Mouse (Mus musculus) c-Kit-positive CD71-positive TER-119-positive erythroid progenitor cells, embryonic 14.5 days (primary cell): ENCODE results near the gene Sema5a.

Experiments
- DNase-seq: peaks from one replicate; pipeline ENCODE4 v3.0.0-alpha.2; 2013; ENCODE audit warnings: low spot score

The Sema5a gene

DNA sequence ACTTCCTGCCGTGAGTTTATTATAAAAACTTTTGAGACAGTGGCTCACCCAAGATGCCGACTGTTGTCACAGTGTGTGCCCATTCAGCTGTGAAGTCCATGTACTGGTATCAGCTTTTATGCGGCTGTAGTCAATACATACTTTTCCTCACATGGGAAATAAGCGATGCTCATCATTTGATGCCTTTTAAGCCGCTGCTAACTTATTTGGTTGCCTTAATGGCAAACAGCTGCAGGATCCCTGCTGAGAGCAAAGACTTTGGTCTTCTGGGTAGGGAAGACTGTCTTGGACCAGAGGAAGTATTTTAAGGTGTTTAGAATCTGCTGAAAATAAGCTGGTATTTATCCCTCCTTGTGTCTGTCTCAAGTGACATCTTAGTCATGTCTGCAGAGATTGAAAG is 2.7 kb downstream of the Sema5a start:
- no peak for DNase-seq

DNA sequence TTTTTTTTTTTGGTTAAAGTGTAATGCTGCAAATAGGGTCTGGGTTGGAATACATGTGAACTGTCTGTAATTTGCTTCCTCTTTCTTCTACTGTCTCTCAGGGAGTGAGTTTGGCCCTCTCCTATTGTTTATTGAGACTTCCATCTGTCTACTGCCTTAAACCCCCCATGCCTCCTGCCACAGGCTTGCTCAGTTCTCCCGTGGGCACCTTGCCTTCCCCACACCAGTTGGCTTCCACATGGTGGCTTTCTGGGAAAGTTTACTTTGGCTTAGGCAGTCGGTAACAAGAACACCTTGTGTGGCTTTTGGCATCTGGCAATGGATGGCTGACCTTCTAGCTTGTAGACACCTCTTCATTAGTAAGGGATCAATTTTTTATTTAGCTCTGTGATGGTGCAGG is 10.2 kb downstream of the Sema5a start:
- no peak for DNase-seq

- no peak for DNase-seq
These were observed 12.7 kb downstream of the Sema5a start for GRCm38 (mm10) chr15:32257340-32257739.

DNA sequence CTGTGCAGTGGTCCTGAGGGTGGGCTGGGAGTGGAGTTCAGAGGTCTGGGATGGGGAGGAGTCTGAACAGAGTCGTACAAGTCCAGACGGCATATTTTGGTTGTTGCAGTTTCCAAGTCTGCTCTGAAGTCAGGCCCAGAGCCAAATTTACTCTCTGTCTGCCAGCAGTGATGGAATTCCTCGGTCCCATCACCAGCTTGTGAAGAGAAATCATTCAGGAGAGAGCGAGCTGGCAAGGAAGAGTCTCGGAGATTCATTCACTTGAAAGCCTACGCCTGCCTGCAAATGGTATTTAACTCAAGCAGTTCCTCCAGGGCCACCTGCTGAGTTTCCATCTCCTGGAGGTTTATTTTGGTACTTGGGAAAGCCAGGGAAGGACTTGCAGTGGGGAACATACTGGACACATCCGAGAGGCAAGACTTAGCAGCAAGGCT is 13.3 kb downstream of the Sema5a start:
- DNase-seq = no peak

GRCm38 (mm10) chr15:32259362-32260096 is 14.9 kb downstream of the Sema5a start:
- no peak for DNase-seq

- DNase-seq = no peak
These were observed 16.3 kb downstream of the Sema5a start for GRCm38 (mm10) chr15:32260942-32261341.

- no peak for DNase-seq
These were observed 19.0 kb downstream of the Sema5a start for GRCm38 (mm10) chr15:32263651-32264050.

- DNase-seq = no peak
These were observed 20.3 kb downstream of the Sema5a start for GRCm38 (mm10) chr15:32264822-32265377.

GRCm38 (mm10) chr15:32265378-32265934 is 20.8 kb downstream of the Sema5a start:
- no peak for DNase-seq

- no peak for DNase-seq
These were observed 21.7 kb downstream of the Sema5a start for GRCm38 (mm10) chr15:32266122-32266820.

DNA sequence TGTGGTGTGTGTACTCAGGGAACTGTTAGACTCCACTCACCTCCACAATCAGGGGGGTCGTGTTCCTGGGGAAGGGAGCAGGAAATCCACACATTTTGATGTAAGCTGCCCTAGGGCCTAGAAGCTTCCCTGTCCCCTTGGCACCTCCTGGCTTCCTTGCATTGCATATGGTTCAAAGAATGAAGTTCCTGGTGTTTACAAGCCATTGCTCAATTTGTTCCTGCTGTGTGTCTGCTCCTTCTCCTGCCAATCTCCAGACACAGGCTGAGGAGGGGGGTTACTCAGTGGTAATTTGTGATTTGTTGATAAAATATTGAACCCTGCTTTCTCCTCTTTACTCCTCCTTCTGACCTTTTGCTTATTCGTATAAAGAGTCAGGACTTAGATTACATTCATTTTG is 25.5 kb downstream of the Sema5a start:
- DNase-seq = no peak

DNA sequence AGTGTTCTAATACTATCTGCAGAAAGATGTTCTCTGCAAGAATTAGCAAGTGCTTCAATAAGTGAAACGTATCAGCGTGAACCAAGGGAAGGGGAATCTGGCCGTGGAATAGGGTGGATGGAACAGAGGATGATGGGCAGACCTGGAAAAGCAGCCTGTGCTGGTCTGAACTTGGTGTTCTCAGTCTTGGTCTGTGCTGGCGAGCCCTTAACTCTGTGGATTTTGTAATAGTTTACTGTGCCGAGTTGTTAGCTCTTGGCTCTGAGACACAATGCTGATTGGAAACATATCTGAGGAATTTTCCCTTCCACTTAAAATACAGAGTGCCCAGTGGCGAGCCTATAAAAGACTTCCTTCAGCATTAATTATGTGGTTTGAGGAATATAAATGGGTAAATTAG is 29.3 kb downstream of the Sema5a start:
- DNase-seq = no peak

GRCm38 (mm10) chr15:32275020-32275419 is 30.4 kb downstream of the Sema5a start:
- no peak for DNase-seq

- no peak for DNase-seq
These were observed 34.0 kb downstream of the Sema5a start for GRCm38 (mm10) chr15:32278600-32278999.

DNA sequence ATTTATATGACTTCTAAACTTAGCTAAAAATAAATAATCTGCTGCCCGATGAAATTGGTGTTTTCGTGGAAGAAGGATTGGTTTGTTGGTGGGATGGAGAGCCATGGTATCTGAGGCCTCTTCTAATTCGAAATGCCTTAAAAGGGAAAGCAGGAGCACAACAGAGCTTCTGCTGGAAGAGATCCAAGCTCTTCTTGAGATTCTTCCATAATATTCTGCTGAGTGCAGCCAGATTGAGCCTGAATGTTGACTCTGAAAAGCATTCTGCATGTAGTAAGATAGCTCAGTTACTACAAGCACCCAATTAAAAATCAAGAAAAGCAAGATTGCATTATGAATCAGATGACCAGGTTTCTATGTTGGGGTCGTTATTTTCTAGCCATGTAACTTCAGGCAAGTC is 36.8 kb downstream of the Sema5a start:
- DNase-seq = no peak

GRCm38 (mm10) chr15:32284688-32285087 is 40.1 kb downstream of the Sema5a start:
- DNase-seq = no peak

DNA sequence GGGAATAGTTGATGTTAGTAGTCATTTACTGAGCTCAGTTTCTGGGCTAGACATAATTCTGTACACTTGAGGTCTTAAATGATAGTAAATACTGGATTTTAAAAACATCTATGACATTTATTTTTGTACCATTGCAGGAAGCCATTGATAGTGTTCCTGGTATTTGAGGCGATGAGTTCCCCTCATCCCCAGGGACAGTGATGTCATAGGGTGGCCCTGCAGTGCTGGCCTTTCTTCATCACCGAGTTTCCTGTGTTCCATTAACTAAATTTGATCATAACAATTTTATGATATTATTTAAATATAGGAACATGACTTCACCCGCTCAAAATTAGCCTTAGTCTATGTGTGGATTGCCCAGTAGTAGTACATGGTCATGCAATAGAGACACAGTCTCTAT is 41.7 kb downstream of the Sema5a start:
- DNase-seq = no peak

DNA sequence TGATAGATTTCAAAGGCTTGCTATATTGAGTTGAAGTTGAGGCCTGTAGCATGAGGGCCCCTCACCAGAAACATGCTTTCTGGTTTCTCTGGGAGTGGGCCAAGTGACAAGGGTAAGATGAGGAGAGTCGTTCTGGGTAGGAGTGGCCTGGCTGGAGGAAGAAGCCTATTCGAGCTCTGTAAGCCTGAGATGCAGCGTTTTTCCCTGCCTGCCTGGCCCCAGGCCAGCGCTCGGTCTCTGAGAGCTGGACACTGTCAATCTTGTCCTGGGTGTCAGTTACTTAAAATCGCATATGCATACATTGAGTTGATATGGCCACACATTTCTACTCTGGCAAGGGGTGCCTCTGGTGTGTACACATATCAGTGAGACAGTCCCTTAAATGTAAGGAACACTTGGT is 43.9 kb downstream of the Sema5a start:
- no peak for DNase-seq

- no peak for DNase-seq
These were observed 46.4 kb downstream of the Sema5a start for GRCm38 (mm10) chr15:32291000-32291399.

GRCm38 (mm10) chr15:32296523-32296922 is 51.9 kb downstream of the Sema5a start:
- DNase-seq = no peak

DNA sequence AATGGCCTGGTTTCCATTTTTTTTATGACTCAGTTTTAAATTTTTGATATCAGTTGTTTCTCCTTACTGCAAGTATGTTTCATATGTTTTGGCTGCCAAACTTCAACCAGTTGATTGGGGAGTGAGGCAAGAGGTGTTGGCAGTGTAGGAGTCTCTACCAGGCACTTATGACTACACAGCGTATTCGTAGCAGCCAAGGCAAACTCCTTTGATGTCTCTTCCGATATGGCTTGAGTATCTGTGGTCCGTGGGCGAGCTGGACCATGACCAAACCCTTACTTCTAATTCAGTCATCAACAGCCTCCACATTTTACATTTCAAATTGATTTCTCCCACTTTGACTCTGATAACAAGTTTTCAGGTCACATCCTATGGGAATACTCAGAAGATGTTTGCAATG is 52.7 kb downstream of the Sema5a start:
- DNase-seq = no peak

DNA sequence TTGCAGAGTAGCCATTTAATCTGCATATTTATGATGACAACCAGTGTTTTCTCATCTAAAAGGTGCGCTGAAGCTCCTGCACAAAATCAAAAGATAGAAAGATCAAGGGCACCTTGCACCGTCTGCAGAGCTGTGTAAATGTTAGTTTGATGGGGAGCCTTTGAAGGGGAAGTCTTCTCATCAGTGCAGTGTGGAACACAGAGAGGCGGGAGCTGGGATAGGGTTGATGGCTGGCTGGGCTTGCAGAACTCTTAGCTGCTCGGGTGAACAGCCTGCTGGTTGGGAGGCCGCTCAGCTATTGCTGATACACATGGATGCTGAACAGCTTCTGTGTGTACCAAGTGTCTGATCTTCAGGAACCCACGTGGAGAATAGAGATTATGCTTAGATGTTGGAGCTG is 53.9 kb downstream of the Sema5a start:
- no peak for DNase-seq

DNA sequence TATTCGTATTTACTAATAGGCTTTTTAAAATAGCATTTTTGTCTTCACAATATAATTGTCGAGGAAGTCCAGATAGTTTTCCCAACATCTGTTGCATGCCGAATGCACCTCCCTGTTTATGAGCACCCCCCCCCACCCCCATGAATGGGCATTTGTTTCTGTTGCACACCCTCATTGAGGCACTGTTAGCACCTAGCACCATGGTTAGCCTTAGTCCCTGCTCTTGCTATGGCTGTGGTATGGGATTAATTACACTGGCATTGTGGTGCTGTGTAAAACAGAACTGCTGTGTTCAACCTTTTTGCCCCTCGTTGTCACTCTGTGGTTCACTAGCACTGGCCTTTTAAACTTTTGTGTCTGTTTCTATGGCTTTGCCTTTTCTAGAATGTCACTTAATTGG is 56.4 kb downstream of the Sema5a start:
- no peak for DNase-seq
